Mouse (Mus musculus): ENCODE data around the gene Alx3.

DNA sequence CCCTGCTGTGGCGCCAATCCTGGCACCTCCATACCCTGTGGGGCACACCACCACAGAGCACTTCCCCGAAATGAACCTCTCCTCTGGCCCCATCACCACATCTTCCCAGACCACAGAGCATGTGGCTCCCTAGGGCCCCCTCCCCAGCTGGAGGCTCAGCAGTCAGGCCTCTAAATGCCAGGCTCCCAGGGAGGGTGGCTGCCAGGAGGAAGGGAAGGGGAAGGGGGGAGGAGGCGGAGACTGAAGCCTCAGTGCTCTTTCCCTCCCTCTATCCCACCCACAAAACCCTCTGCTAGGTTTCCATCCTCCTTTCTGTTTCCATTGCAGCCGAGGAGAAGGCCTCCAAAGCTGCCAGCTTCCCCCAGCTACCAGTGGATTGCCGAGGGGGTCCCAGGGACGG is 5.3 kb downstream of the Alx3 start:
- TF ChIP-seq CTCF (conservative IDR thresholded peaks at IDR 0.05; ENCODE audit: low read length) (no peak), NANOG (IDR thresholded peaks at IDR 0.05; ENCODE audit: borderline replicate concordance, low read length) (no peak), POU5F1 (IDR thresholded peaks at IDR 0.05; ENCODE audit: borderline replicate concordance, low read length) (no peak)
